Mouse (Mus musculus): ENCODE results near the gene Cbx8. TPM values are rescaled to one million over a fixed set of nuclear protein-coding genes. Genes with fewer than 3 reads are reported as not detected.

Cbx8 gene
- polyA plus RNA-seq, 1 experiment from 2014 or later: 4.0 TPM

GRCm38 (mm10) chr11:119059256-119059655 is 18.5 kb upstream of the Cbx8 start:
- WGBS (ENCODE audit: missing documents): 30% methylated on average over 3 of the region's 3 CpGs
- H3K79me2 ChIP-seq (ENCODE audit: inconsistent target): no peaks in the 10 kb centered on the region
- H3K27ac ChIP-seq: no peak overlapping the region
- no peak overlapping the region for H3K4me3 ChIP-seq (ENCODE audit: inconsistent target)
- H3K36me3 ChIP-seq (ENCODE audit: inconsistent target): no peaks in the 10 kb centered on the region

- 5% methylated on average over 58 of the region's 58 CpGs for WGBS (ENCODE audit: missing documents)
- no peaks in the 10 kb centered on the region for H3K36me3 ChIP-seq (ENCODE audit: inconsistent target)
- no peak overlapping the region for H3K4me3 ChIP-seq (ENCODE audit: inconsistent target)
- no peak overlapping the region for H3K27ac ChIP-seq
- no peaks in the 10 kb centered on the region for H3K79me2 ChIP-seq (ENCODE audit: inconsistent target)
These were observed 17.5 kb upstream of the Cbx8 start for GRCm38 (mm10) chr11:119058041-119058995.

- Histone ChIP-seq H3K27ac (no peak overlapping the region), H3K36me3 (ENCODE audit: inconsistent target) (no peaks in the 10 kb centered on the region), H3K79me2 (ENCODE audit: inconsistent target) (no peaks in the 10 kb centered on the region), H3K4me3 (ENCODE audit: inconsistent target) (peak overlapping the region; percentile 20; the same call in 1 of the 2 replicates)
- WGBS (ENCODE audit: missing documents): 7% methylated on average over 9 of the region's 9 CpGs
These were observed 16.5 kb upstream of the Cbx8 start for GRCm38 (mm10) chr11:119057291-119057690.

- 2% methylated on average over 50 of the region's 65 CpGs for WGBS (ENCODE audit: missing documents)
- no peak overlapping the region for H3K27ac ChIP-seq
- H3K4me3 ChIP-seq (ENCODE audit: inconsistent target): peak overlapping the region; percentile 20; the same call in 1 of the 2 replicates
- H3K36me3 ChIP-seq (ENCODE audit: inconsistent target): no peaks in the 10 kb centered on the region
- no peaks in the 10 kb centered on the region for H3K79me2 ChIP-seq (ENCODE audit: inconsistent target)
These were observed 15.8 kb upstream of the Cbx8 start for GRCm38 (mm10) chr11:119056301-119057211.

- 8% methylated on average over 11 of the region's 32 CpGs for WGBS (ENCODE audit: missing documents)
- Histone ChIP-seq H3K36me3 (ENCODE audit: inconsistent target) (no peaks in the 10 kb centered on the region), H3K27ac (no peak overlapping the region), H3K79me2 (ENCODE audit: inconsistent target) (no peaks in the 10 kb centered on the region), H3K4me3 (ENCODE audit: inconsistent target) (no peak overlapping the region)
These were observed 14.9 kb upstream of the Cbx8 start for GRCm38 (mm10) chr11:119055571-119056131.

GRCm38 (mm10) chr11:119054351-119055345 is 13.9 kb upstream of the Cbx8 start:
- Histone ChIP-seq H3K36me3 (ENCODE audit: inconsistent target) (no peaks in the 10 kb centered on the region), H3K27ac (no peak overlapping the region), H3K79me2 (ENCODE audit: inconsistent target) (no peaks in the 10 kb centered on the region), H3K4me3 (ENCODE audit: inconsistent target) (no peak overlapping the region)
- WGBS (ENCODE audit: missing documents): 8% methylated on average over 45 of the region's 47 CpGs

- Histone ChIP-seq H3K4me3 (ENCODE audit: inconsistent target) (no peak overlapping the region), H3K79me2 (ENCODE audit: inconsistent target) (no peaks in the 10 kb centered on the region), H3K27ac (no peak overlapping the region), H3K36me3 (ENCODE audit: inconsistent target) (no peaks in the 10 kb centered on the region)
- WGBS (ENCODE audit: missing documents): 8% methylated on average over 30 of the region's 35 CpGs
These were observed 13.1 kb upstream of the Cbx8 start for GRCm38 (mm10) chr11:119053738-119054350.

- 1% methylated on average over 32 of the region's 42 CpGs for WGBS (ENCODE audit: missing documents)
- Histone ChIP-seq H3K79me2 (ENCODE audit: inconsistent target) (no peaks in the 10 kb centered on the region), H3K27ac (no peak overlapping the region), H3K4me3 (ENCODE audit: inconsistent target) (no peak overlapping the region), H3K36me3 (ENCODE audit: inconsistent target) (no peaks in the 10 kb centered on the region)
These were observed 12.5 kb upstream of the Cbx8 start for GRCm38 (mm10) chr11:119053257-119053670.

GRCm38 (mm10) chr11:119052661-119053256 is 12.0 kb upstream of the Cbx8 start:
- no peak overlapping the region for H3K4me3 ChIP-seq (ENCODE audit: inconsistent target)
- WGBS (ENCODE audit: missing documents): 17% methylated on average over 13 of the region's 13 CpGs
- H3K79me2 ChIP-seq (ENCODE audit: inconsistent target): no peaks in the 10 kb centered on the region
- no peaks in the 10 kb centered on the region for H3K36me3 ChIP-seq (ENCODE audit: inconsistent target)
- H3K27ac ChIP-seq: no peak overlapping the region

GRCm38 (mm10) chr11:119051927-119052660 is 11.3 kb upstream of the Cbx8 start:
- 14% methylated on average over 15 of the region's 15 CpGs for WGBS (ENCODE audit: missing documents)
- Histone ChIP-seq H3K36me3 (ENCODE audit: inconsistent target) (no peaks in the 10 kb centered on the region), H3K4me3 (ENCODE audit: inconsistent target) (no peak overlapping the region), H3K27ac (no peak overlapping the region), H3K79me2 (ENCODE audit: inconsistent target) (no peaks in the 10 kb centered on the region)

GRCm38 (mm10) chr11:119051426-119051825 is 10.7 kb upstream of the Cbx8 start:
- H3K4me3 ChIP-seq (ENCODE audit: inconsistent target): no peak overlapping the region
- no peaks in the 10 kb centered on the region for H3K36me3 ChIP-seq (ENCODE audit: inconsistent target)
- H3K27ac ChIP-seq: no peak overlapping the region
- no peaks in the 10 kb centered on the region for H3K79me2 ChIP-seq (ENCODE audit: inconsistent target)

- Histone ChIP-seq H3K79me2 (ENCODE audit: inconsistent target) (no peaks in the 10 kb centered on the region), H3K4me3 (ENCODE audit: inconsistent target) (no peak overlapping the region), H3K27ac (no peak overlapping the region), H3K36me3 (ENCODE audit: inconsistent target) (no peaks in the 10 kb centered on the region)
- 0% methylated on average over 2 of the region's 2 CpGs for WGBS (ENCODE audit: missing documents)
These were observed 9.6 kb upstream of the Cbx8 start for GRCm38 (mm10) chr11:119050361-119050760.
